Mouse (Mus musculus) liver, embryonic 16.5 days (tissue): ENCODE measurements around the gene Dock4. TPM values are rescaled to one million over a fixed set of nuclear protein-coding genes. Genes with fewer than 3 reads are reported as not detected.

Experiments
- ATAC-seq: fragments of 200-750 bp; cut with Nextera tagmentation; 2 replicates; pipeline ENCODE4 v1.8.0; 2017; ENCODE audit warnings: low read depth, mild to moderate bottlenecking, moderate number of reproducible peaks, moderate library complexity
- H3K27ac ChIP-seq: fragments of 300-500 bp; sonication (generic); 2 replicates; pipeline ENCODE4 v1.5.1; 2014; ENCODE audit warnings: mild to moderate bottlenecking, low read length
- H3K27me3 ChIP-seq: fragments of 300-500 bp; sonication (generic); 2 replicates; pipeline ENCODE4 v1.6.1; 2014; ENCODE audit warnings: low read depth, low read length, mixed read lengths; ENCODE audit not compliant: control insufficient read depth, insufficient read depth
- H3K36me3 ChIP-seq: fragments of 300-500 bp; sonication (generic); 2 replicates; pipeline ENCODE4 v1.6.1; 2014; ENCODE audit warnings: mild to moderate bottlenecking; ENCODE audit not compliant: control insufficient read depth, insufficient read depth
- H3K4me1 ChIP-seq: fragments of 300-500 bp; sonication (generic); 2 replicates; pipeline ENCODE4 v1.6.1; 2014; ENCODE audit warnings: low read depth, low read length, mixed read lengths; ENCODE audit not compliant: control insufficient read depth
- H3K4me2 ChIP-seq: fragments of 300-500 bp; sonication (generic); 2 replicates; pipeline ENCODE4 v1.6.1; 2014; ENCODE audit warnings: low read depth, low read length, mixed read lengths
- H3K4me3 ChIP-seq: fragments of 300-500 bp; sonication (generic); 2 replicates; pipeline ENCODE4 v1.5.1; 2014; ENCODE audit warnings: low read depth, mild to moderate bottlenecking, low read length
- H3K9ac ChIP-seq: fragments of 300-500 bp; sonication (generic); 2 replicates; pipeline ENCODE4 v1.6.1; 2014; ENCODE audit warnings: low read depth, low read length
- H3K9me3 ChIP-seq: fragments of 300-500 bp; sonication (generic); replicated peaks from 2 replicates; pipeline ENCODE4 v1.6.1; 2016; ENCODE audit warnings: low read length; ENCODE audit not compliant: control insufficient read depth
- WGBS: fragments of 180-500 bp; shearing (Covaris S2); extraction: QIAGEN DNeasy Blood & Tissue Kit; methylation state at CpG from one replicate; pipeline ENCODE4 v1.1.7; 2014; ENCODE audit not compliant: insufficient replicate concordance; 5-methylcytosine and 5-hydroxymethylcytosine counted together
- polyA plus RNA-seq: library from polyadenylated mRNA; unstranded; fragments of >200 nt; fragmentation: Nextera tagmentation; extraction: Ambion mirVana; gene quantifications from 2 replicates; pipeline ENCODE4 v1.2.1, GENCODE M21; 2015

Dock4 gene
- polyA plus RNA-seq, 1 experiment from 2014 or later: 1.2 TPM

DNA sequence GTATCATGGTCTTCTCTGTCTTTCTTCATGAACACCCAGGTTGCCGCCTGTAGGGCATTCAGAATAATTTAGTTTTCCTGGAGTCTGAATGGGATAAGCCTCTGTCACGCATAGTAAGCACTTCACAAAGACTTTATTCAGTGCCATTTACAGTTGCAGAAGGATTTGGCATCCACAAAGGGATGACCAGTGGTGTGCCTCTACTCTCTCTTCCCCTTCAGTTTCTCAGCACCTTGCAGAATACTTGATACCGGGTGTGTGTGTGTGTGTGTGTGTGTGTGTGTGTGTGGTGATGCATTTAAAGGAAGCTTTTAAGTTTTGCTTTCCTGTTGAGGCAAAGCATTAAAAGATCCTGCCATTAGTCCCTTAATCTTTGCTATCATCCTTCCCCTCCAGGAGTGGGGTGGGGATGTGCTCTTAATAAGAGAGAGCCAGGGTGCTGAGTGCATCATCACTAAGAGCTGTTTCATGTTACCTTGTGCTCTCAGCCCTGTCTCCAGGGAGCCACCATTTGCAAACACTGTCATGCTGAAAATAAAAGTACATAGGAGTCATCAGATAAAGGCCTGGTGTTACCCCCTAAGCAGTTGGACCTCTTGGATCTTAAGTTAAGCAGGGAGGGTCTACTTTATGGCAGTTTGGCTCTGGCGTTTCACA, 211.6 kb downstream of the Dock4 start:
- Histone ChIP-seq H3K4me3 (no peak overlapping the region), H3K9ac (no peak overlapping the region), H3K9me3 (no peaks in the 10 kb centered on the region), H3K36me3 (no peaks in the 10 kb centered on the region), H3K27ac (no peak overlapping the region), H3K27me3 (no peaks in the 10 kb centered on the region), H3K4me1 (no peaks in the 10 kb centered on the region), H3K4me2 (no peak overlapping the region)
- WGBS: 58% methylated on average over 4 of the region's 4 CpGs
- no peak for ATAC-seq

DNA sequence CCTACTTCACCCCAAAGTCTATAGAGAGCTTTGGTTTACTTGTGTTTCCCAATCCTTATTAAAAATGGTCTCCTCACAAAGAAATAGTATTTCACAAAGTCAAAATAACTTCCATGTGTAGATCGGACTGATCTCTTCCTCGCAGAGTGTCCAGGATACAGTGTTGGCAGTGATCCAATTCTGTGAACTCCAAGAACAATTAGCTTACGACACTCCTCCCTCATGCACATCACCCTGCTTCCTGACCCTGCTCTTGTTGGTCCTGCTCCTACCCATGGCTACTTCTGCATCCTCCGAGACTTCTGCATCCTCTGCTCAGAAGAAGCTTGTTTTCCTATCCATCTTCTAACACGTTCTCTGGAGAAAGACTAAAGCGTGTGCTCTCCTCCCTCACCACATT, 213.9 kb downstream of the Dock4 start:
- Histone ChIP-seq H3K9me3 (no peaks in the 10 kb centered on the region), H3K4me3 (no peak overlapping the region), H3K27ac (no peak overlapping the region), H3K4me2 (no peak overlapping the region), H3K27me3 (no peaks in the 10 kb centered on the region), H3K9ac (no peak overlapping the region), H3K4me1 (no peaks in the 10 kb centered on the region), H3K36me3 (no peaks in the 10 kb centered on the region)
- 59% methylated on average over 6 of the region's 6 CpGs for WGBS
- ATAC-seq: no peak

DNA sequence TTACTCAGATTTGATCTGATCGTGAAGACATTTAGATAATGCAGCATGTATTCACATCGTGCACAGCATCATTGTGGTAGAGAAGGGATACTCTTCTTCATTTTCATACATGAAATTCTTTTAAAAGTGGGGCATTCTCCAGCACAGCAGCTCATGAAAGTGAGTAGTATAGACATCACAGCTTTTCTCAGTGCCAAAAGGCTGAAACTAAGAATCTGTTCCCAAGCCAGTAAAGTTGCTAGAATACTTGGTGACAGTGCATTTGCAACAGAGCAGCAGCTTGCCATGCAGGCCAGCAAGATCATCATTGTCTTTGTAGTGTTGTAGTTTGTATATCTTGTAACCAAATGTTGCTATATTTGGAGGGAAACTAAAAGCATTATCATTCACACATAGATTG, 223.7 kb downstream of the Dock4 start:
- Histone ChIP-seq H3K36me3 (no peaks in the 10 kb centered on the region), H3K4me3 (no peak overlapping the region), H3K9me3 (no peaks in the 10 kb centered on the region), H3K27me3 (no peaks in the 10 kb centered on the region), H3K4me1 (no peaks in the 10 kb centered on the region), H3K4me2 (no peak overlapping the region), H3K27ac (no peak overlapping the region), H3K9ac (no peak overlapping the region)
- whole genome bisulfite sequencing: 78% methylated on average over 2 of the region's 2 CpGs
- no peak for ATAC-seq

DNA sequence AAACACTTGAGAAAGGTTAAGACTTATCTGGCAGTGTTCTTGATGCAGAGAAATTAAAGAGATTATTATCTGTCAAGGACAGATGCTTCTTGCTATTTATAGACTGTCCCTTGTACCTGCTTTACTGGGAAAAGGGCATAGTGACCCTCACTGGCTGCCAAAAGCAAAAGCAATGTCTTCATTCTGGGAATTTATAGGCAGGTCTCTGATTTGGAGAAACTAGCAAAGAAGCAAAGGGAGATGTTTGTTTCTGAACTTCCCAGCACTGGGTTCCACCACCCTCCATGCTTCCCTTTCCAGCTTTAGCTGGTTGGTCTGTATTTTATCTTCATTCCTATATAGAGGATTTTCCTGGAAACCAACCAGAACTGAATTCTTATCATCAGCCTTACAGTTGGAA, 225.0 kb downstream of the Dock4 start:
- Histone ChIP-seq H3K9ac (no peak overlapping the region), H3K27ac (no peak overlapping the region), H3K4me3 (no peak overlapping the region), H3K4me2 (no peak overlapping the region), H3K36me3 (no peaks in the 10 kb centered on the region), H3K4me1 (no peaks in the 10 kb centered on the region), H3K27me3 (no peaks in the 10 kb centered on the region), H3K9me3 (no peaks in the 10 kb centered on the region)
- no peak for ATAC-seq

DNA sequence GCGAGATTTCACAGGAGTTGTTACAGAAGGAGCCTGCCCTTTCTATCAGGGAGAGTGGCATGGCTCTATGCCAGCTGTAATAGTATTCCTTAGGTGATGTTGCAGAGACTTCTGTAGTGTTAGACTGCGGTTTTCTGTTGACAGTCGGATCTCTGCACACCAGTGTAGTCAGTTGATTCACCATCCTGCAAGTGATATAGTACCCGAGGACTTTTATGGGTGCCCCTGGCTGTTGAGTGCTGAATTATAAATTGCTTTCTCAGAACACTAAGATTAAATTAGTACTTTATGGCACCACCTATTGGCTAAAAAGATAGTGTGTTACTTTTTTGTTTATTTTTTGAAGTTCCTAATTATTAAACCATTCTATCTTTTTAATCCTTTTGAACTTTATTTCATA, 234.0 kb downstream of the Dock4 start:
- no peaks in the 10 kb centered on the region for H3K4me1 ChIP-seq
- H3K9ac ChIP-seq: no peak overlapping the region
- 53% methylated on average over 4 of the region's 4 CpGs for WGBS
- no peaks in the 10 kb centered on the region for H3K36me3 ChIP-seq
- no peak for ATAC-seq
- no peak overlapping the region for H3K4me2 ChIP-seq
- H3K4me3 ChIP-seq: no peak overlapping the region
- no peaks in the 10 kb centered on the region for H3K27me3 ChIP-seq
- H3K9me3 ChIP-seq: no peaks in the 10 kb centered on the region
- H3K27ac ChIP-seq: no peak overlapping the region

DNA sequence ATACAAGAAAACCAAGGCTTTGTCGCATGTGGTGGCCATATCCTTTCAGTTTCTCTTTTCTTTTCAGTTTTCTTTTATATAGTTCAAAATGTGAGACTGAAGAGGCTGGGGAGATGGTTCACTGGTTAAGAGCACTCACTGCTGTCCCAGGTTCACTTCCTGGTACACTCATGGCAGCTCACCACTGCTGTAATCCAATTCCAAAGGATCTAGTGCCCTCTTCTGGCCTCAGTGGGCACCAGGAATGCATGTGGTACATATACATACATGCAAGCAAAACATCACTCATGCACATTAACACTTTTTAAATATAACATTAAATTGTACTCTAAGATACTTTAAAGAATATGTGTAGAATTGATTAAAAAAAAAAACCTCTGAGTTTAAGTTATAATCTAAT, 234.8 kb downstream of the Dock4 start:
- Histone ChIP-seq H3K9me3 (no peaks in the 10 kb centered on the region), H3K27ac (no peak overlapping the region), H3K27me3 (no peaks in the 10 kb centered on the region), H3K9ac (no peak overlapping the region), H3K36me3 (no peaks in the 10 kb centered on the region), H3K4me1 (no peaks in the 10 kb centered on the region), H3K4me3 (no peak overlapping the region), H3K4me2 (no peak overlapping the region)
- no peak for ATAC-seq
- WGBS: 65% methylated on average over 1 of the region's 1 CpGs

DNA sequence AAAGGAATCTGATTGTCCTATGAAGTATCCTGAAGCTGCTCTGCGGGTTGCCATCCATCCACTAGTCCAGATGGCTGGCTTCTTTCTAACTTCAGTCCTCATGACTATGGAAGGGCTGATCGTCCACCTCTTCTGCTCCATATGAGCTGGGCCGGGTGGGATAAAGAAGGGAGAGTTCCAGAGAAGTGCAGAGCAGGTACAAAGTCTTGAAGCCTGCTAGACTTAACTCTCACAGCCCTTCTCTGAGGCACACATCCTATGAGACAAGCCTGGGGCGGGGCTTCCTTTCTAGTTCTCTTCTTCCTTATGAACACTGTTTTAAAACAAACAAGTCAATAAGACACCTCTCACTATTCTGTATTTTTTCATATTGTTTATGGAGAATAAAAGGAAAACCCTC, 245.7 kb downstream of the Dock4 start:
- no peaks in the 10 kb centered on the region for H3K9me3 ChIP-seq
- no peaks in the 10 kb centered on the region for H3K27me3 ChIP-seq
- H3K4me1 ChIP-seq: no peaks in the 10 kb centered on the region
- H3K36me3 ChIP-seq: no peaks in the 10 kb centered on the region
- H3K4me2 ChIP-seq: no peak overlapping the region
- 61% methylated on average over 4 of the region's 4 CpGs for WGBS
- no peak for ATAC-seq
- H3K9ac ChIP-seq: no peak overlapping the region
- H3K27ac ChIP-seq: no peak overlapping the region
- no peak overlapping the region for H3K4me3 ChIP-seq

DNA sequence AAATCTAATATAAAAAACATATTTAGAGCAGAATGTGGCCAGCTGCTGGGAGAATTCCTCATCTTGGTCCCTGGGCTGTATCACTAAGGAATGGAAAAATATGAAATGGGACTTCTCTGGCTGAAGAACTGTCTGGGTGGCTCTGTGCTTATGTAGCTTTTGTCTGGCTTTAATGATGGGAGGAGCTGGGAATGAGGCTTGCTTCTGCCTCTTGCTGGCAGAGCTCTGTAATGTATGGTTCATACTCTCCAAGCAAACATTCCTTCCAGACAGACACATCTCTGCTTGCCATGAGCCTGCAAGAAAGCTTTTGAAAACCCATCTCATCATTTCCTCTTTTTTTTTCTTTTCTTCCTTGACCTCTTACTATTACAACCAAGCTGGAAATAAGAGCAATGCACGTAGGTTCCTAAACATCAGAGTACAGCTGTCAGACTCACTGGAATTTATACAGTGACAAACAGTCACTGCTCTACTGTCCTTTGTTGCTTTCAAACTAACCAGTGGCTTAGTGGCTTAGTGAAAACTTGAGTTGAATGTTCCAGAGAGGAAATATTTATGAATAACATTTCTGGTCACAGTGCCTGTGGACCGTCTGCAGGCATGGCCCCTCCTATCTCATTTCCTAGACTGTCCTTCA, 248.4 kb downstream of the Dock4 start:
- Histone ChIP-seq H3K9me3 (no peaks in the 10 kb centered on the region), H3K4me2 (no peak overlapping the region), H3K27me3 (no peaks in the 10 kb centered on the region), H3K36me3 (no peaks in the 10 kb centered on the region), H3K27ac (no peak overlapping the region), H3K4me1 (no peaks in the 10 kb centered on the region), H3K4me3 (no peak overlapping the region), H3K9ac (no peak overlapping the region)
- WGBS: 39% methylated on average over 2 of the region's 2 CpGs
- ATAC-seq: no peak

DNA sequence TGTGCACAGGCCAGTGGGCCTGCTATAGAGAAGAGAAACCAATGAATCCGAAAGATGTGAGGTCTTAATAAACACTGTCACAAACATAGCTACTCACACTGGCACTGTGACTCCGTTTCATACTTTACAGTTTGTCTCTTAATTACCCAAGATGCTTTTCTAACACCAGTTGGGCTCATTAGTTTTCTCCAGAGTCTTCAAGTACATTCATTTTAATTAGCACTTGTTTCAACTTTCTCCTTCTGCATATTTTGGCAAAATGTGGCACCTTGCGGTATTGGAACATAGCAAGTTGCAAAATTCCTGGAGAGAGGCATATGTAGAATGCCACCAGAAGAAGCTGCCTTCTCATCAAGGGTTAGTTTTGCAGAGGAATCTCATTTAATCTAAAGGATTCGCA, 252.6 kb downstream of the Dock4 start:
- WGBS: 65% methylated on average over 4 of the region's 4 CpGs
- H3K9ac ChIP-seq: no peak overlapping the region
- no peak overlapping the region for H3K4me3 ChIP-seq
- no peak for ATAC-seq
- no peaks in the 10 kb centered on the region for H3K4me1 ChIP-seq
- H3K4me2 ChIP-seq: no peak overlapping the region
- no peaks in the 10 kb centered on the region for H3K36me3 ChIP-seq
- H3K9me3 ChIP-seq: no peaks in the 10 kb centered on the region
- no peaks in the 10 kb centered on the region for H3K27me3 ChIP-seq
- no peak overlapping the region for H3K27ac ChIP-seq
